Mouse (Mus musculus): ENCODE data around the gene Pde4d.

The Pde4d gene

GRCm38 (mm10) chr13:109605140-109605539 is 1155.4 kb downstream of the Pde4d start:
- no peak for DNase-seq

- DNase-seq, result no peak
These were observed 1159.5 kb downstream of the Pde4d start for GRCm38 (mm10) chr13:109609106-109609804.

- peak; percentile 22 to 23 for DNase-seq
These were observed 1160.0 kb downstream of the Pde4d start for GRCm38 (mm10) chr13:109609805-109610187.

GRCm38 (mm10) chr13:109610772-109611171 is 1161.0 kb downstream of the Pde4d start:
- DNase-seq, result no peak

- no peak for DNase-seq
These were observed 1165.6 kb downstream of the Pde4d start for GRCm38 (mm10) chr13:109615213-109615784.

- DNase-seq, result no peak
These were observed 1166.1 kb downstream of the Pde4d start for GRCm38 (mm10) chr13:109615785-109616281.

GRCm38 (mm10) chr13:109619158-109619657 is 1169.5 kb downstream of the Pde4d start:
- no peak for DNase-seq

GRCm38 (mm10) chr13:109622207-109622606 is 1172.5 kb downstream of the Pde4d start:
- DNase-seq, result no peak

- no peak for DNase-seq
These were observed 1173.5 kb downstream of the Pde4d start for GRCm38 (mm10) chr13:109623201-109623600.

- no peak for DNase-seq
These were observed 1175.1 kb downstream of the Pde4d start for GRCm38 (mm10) chr13:109624772-109625349.

- no peak for DNase-seq
These were observed 1175.8 kb downstream of the Pde4d start for GRCm38 (mm10) chr13:109625466-109626129.

GRCm38 (mm10) chr13:109627265-109627664 is 1177.5 kb downstream of the Pde4d start:
- no peak for DNase-seq

GRCm38 (mm10) chr13:109628606-109629005 is 1178.9 kb downstream of the Pde4d start:
- no peak for DNase-seq

- DNase-seq, result no peak
These were observed 1179.5 kb downstream of the Pde4d start for GRCm38 (mm10) chr13:109629216-109629615.

GRCm38 (mm10) chr13:109631399-109632026 is 1181.8 kb downstream of the Pde4d start:
- DNase-seq, result no peak

GRCm38 (mm10) chr13:109632387-109633036 is 1182.8 kb downstream of the Pde4d start:
- DNase-seq, result no peak

GRCm38 (mm10) chr13:109633037-109633418 is 1183.3 kb downstream of the Pde4d start:
- DNase-seq, result no peak

- no peak for DNase-seq
These were observed 1186.3 kb downstream of the Pde4d start for GRCm38 (mm10) chr13:109635901-109636520.

GRCm38 (mm10) chr13:109638273-109638672 is 1188.5 kb downstream of the Pde4d start:
- DNase-seq, result no peak

GRCm38 (mm10) chr13:109639286-109639685 is 1189.5 kb downstream of the Pde4d start:
- DNase-seq, result no peak

GRCm38 (mm10) chr13:109641562-109641961 is 1191.8 kb downstream of the Pde4d start:
- no peak for DNase-seq

GRCm38 (mm10) chr13:109643419-109643818 is 1193.7 kb downstream of the Pde4d start:
- DNase-seq, result no peak

Measured in B cell, adult 2 months (primary cell).